Mouse (Mus musculus): ENCODE measurements at regions not wholly inside any gene's neighbourhood (a gene's known extent, or its start where the extent isn't known, plus 50 kb on each side); places are given as distances from the start of the nearest gene placed in this dataset.

- no peaks in the 10 kb centered on the region for H3K27me3 ChIP-seq (replicated peaks)
- no peak overlapping the region for H3K9ac ChIP-seq
- no peak overlapping the region for H3K4me2 ChIP-seq
- H3K27ac ChIP-seq: no peak overlapping the region
- H3K36me3 ChIP-seq (replicated peaks): no peaks in the 10 kb centered on the region
- H3K4me1 ChIP-seq: no peaks in the 10 kb centered on the region
- no peak overlapping the region for H3K4me3 ChIP-seq
- no peaks in the 10 kb centered on the region for H3K9me3 ChIP-seq
- ATAC-seq (replicated peaks): no peak
These were observed 63.8 kb upstream of the Ngly1 start for GRCm38 (mm10) chr14:16185246-16185645.

Measured in midbrain, embryonic 15.5 days (tissue).